Mouse (Mus musculus) forebrain, embryonic 16.5 days (tissue): ENCODE measurements around the gene Fkbp1b. TPM values are rescaled to one million over a fixed set of nuclear protein-coding genes. Genes with fewer than 3 reads are reported as not detected.
"Not testable (repeated sequence)": the region's sequence is repeated elsewhere in the genome, so short reads cannot be mapped to it uniquely, and the experiment has no call there.

Source experiments
- ATAC-seq: fragments of 200-750 bp; cut with Nextera tagmentation; 2 replicates; pipeline ENCODE4 v1.8.0; 2017; ENCODE audit warnings: mild to moderate bottlenecking, moderate library complexity
- H3K27ac ChIP-seq: fragments of 300-500 bp; sonication (generic); 2 replicates; pipeline ENCODE4 v1.5.1; 2014; ENCODE audit warnings: low read length, control low read depth
- H3K27me3 ChIP-seq: fragments of 300-500 bp; sonication (generic); replicated peaks from 2 replicates; pipeline ENCODE4 v1.6.1; 2014; ENCODE audit warnings: low read length; ENCODE audit not compliant: control insufficient read depth, insufficient read depth
- H3K36me3 ChIP-seq: fragments of 300-500 bp; sonication (generic); 2 replicates; pipeline ENCODE4 v1.6.1; 2014; ENCODE audit not compliant: control insufficient read depth, insufficient read depth
- H3K4me1 ChIP-seq: fragments of 300-500 bp; sonication (generic); replicated peaks from 2 replicates; pipeline ENCODE4 v1.6.1; 2014; ENCODE audit warnings: low read length; ENCODE audit not compliant: control insufficient read depth, insufficient read depth
- H3K4me2 ChIP-seq: fragments of 300-500 bp; sonication (generic); 2 replicates; pipeline ENCODE4 v1.6.1; 2014; ENCODE audit warnings: mild to moderate bottlenecking, low read length, control low read depth
- H3K4me3 ChIP-seq: fragments of 300-500 bp; sonication (generic); replicated peaks from 2 replicates; pipeline ENCODE4 v1.5.1; 2014; ENCODE audit warnings: mild to moderate bottlenecking, low read length, control low read depth
- H3K9ac ChIP-seq: fragments of 300-500 bp; sonication (generic); replicated peaks from 2 replicates; pipeline ENCODE4 v1.6.1; 2014; ENCODE audit warnings: low read depth, low read length, control low read depth
- H3K9me3 ChIP-seq: fragments of 300-500 bp; sonication (generic); 2 replicates; pipeline ENCODE4 v1.6.1; 2016; ENCODE audit warnings: low read length; ENCODE audit not compliant: control insufficient read depth
- WGBS: fragments of 180-500 bp; shearing (Covaris S2); extraction: QIAGEN DNeasy Blood & Tissue Kit; methylation state at CpG from one replicate; pipeline ENCODE4 v1.1.7; 2014; 5-methylcytosine and 5-hydroxymethylcytosine counted together
- polyA plus RNA-seq: library from polyadenylated mRNA; unstranded; fragments of >200 nt; fragmentation: Nextera tagmentation; extraction: Ambion mirVana; gene quantifications from 2 replicates; pipeline ENCODE4 v1.2.1, GENCODE M21; 2015

Gene Fkbp1b
- polyA plus RNA-seq, 1 experiment from 2014 or later, result 25.5 TPM

DNA sequence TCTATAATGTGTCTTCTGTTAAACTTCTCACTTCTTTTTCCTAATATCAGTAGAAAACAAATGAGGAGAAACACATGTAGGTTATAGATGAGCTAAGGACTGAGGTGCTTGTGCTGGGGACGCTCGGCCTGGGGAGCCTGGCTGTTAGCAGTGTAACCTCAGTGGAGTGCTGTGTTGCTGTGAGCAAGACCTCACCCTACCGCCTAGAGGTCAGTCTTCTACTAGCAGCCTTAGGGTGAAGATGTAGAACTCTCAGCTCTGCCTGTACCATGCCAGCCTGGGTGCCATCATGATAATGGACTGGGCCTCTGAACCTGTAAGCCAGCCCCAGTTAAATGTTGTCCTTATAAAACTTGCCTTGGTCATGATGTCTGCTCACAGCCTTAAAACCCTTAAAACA lies 14.1 kb downstream of the Fkbp1b start:
- Histone ChIP-seq H3K9ac (no peak overlapping the region), H3K9me3 (no peaks in the 10 kb centered on the region), H3K27me3 (no peaks in the 10 kb centered on the region), H3K4me2 (no peak overlapping the region), H3K36me3 (peaks cover 15% of the 10 kb centered on the region), H3K27ac (no peak overlapping the region), H3K4me3 (no peak overlapping the region), H3K4me1 (no peaks in the 10 kb centered on the region)
- 73% methylated on average over 3 of the region's 3 CpGs for WGBS
- ATAC-seq, result no peak

DNA sequence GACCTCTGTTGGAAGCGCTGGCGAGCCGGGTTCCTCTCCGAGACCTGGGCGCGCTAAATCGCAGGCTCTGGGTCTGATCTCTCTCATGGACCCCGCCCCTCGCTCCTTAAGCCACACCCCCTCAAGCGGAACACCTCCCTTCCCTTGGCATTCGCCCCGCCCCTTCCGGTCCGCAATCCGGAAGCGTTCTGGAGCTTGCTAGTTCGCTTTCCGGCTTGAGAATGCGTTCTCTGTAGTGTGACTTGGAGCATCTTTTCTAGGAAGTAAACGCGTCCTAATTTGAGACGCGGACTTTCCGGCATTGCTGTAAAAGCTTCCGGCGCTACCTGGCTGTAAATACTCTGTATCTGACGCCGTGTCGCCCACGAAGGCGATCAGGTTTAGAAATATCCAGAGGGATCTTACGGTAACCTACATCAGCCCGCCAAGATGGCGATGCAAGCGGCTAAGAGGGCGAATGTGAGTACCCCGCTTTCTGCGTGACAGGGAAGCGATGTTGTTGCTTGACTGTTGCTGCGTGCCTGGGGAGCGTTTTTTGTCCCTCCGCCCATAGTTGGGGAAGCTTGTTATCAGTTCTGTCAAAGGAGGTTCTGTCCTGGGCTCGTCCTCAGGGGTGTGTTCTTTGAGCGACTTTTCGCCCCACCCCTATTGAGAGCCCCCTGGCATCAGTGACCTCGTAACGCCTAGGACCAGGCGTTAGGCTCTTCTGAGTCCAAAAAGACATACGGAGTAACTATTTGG lies 23.9 kb downstream of the Fkbp1b start, which contains the start of gene Sf3b6:
TSS of gene Sf3b6 (plus strand) at position 184 of the 741 bp plus-strand sequence.
- peak within 1 kb of the TSS; percentile 98 for H3K4me2 ChIP-seq
- peak within 1 kb of the TSS; percentile 75 for H3K9ac ChIP-seq
- peaks cover 10% of the 10 kb centered on the region; the same call in 1 of the 2 replicates for H3K36me3 ChIP-seq
- no peaks in the 10 kb centered on the region for H3K27me3 ChIP-seq
- under 1% methylated on average over 49 of the region's 49 CpGs for WGBS
- peak; percentile 99 for ATAC-seq
- H3K9me3 ChIP-seq, result no peaks in the 10 kb centered on the region
- H3K27ac ChIP-seq, result peak within 1 kb of the TSS; percentile 77
- peaks cover 19% of the 10 kb centered on the region for H3K4me1 ChIP-seq
- peak within 1 kb of the TSS; percentile 85 for H3K4me3 ChIP-seq

DNA sequence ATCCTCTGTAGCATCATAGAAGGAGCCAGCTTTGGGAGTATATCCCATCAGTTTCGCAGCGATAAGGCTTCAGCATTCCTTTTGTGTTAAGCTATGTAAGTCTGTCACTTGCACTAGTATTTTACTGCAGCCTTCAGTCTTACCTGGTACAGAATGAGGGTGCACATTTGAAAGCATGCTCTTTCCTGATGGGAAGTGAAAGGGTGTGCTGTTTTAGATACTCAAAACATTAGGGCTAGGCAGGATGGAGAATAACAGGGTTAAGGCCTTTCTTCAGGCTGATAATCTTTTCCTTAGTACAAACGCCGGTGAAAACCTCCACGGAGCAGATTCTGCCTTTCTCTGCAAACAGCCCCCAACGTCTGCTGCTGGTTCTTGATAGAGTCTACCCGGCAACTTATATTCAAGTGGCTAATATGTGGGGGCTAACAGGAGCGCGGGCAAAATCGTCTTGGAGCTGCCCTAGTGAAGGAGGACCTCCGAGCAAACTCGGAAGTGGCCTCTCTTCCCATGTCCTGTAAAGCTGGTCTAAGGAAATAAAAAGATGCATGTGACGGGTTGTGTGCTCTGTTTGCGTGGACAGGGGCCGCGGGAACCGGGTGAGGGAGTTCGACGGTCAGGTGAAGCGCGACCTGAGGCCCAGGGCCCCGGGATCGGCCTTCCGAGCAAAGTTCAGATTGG lies 24.6 kb downstream of the Fkbp1b start:
- Histone ChIP-seq H3K36me3 (peaks cover 6% of the 10 kb centered on the region; the same call in 1 of the 2 replicates), H3K27ac (peak overlapping the region; percentile 77), H3K4me2 (peak overlapping the region; percentile 98), H3K4me3 (peak overlapping the region; percentile 85), H3K27me3 (no peaks in the 10 kb centered on the region), H3K9ac (peak overlapping the region; percentile 75), H3K9me3 (no peaks in the 10 kb centered on the region), H3K4me1 (peaks cover 19% of the 10 kb centered on the region)
- ATAC-seq, result peak; percentile 64
- WGBS, result 8% methylated on average over 24 of the region's 24 CpGs

DNA sequence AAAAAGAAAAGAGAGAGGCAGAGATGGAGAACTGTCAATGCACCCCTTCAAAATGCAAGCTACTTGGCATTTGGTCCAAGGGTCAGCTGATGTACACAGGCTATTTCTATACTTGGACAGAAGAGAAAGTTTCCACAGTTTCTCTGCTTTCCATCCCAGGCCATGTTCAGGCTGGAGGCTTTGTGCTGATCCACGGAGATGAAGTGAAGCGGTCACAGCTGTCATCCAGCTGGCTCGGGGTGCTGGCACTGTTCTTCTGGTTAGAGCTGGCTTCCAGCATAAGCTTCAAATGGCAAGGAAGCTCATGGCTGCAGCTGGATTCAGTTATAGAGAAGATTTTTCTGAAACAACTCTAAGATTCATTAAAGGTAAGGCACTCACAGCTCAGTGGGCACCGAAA lies 27.8 kb downstream of the Fkbp1b start:
- H3K9me3 ChIP-seq, result no peaks in the 10 kb centered on the region

DNA sequence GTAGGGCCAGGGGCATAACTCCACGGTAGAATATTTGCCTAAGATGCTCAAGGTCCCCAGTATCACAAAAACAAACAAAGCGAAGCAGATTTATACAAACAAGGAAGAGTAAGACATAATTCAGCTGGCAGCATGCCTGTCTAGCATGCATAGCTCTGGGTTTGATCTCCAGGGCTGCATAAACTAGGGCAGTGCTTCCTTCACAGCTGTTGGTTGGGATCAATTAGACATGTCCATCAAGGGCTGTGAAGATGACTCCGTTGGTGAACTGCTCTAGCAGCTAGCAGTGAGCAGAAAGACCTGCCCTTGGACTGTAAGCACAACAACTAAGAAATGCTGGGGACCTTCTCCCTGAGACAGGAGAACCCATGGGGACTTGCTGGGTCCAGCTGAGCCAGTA lies 29.7 kb downstream of the Fkbp1b start:
- Histone ChIP-seq H3K36me3 (no peaks in the 10 kb centered on the region), H3K4me3 (no peak overlapping the region), H3K4me2 (no peak overlapping the region), H3K4me1 (peaks cover 4% of the 10 kb centered on the region; the same call in 1 of the 2 replicates), H3K9ac (no peak overlapping the region), H3K27ac (no peak overlapping the region), H3K27me3 (no peaks in the 10 kb centered on the region), H3K9me3 (no peaks in the 10 kb centered on the region)
- 77% methylated on average over 3 of the region's 3 CpGs for WGBS
- ATAC-seq, result no peak

More for the DNA sequence above, 27.8 kb downstream of the Fkbp1b start:
- no peak overlapping the region for H3K4me3 ChIP-seq
- H3K36me3 ChIP-seq, result no peaks in the 10 kb centered on the region
- ATAC-seq, result no peak
- no peaks in the 10 kb centered on the region for H3K27me3 ChIP-seq
- H3K4me2 ChIP-seq, result no peak overlapping the region
- H3K27ac ChIP-seq, result no peak overlapping the region
- no peak overlapping the region for H3K9ac ChIP-seq
- H3K4me1 ChIP-seq, result peaks cover 11% of the 10 kb centered on the region
- 81% methylated on average over 4 of the region's 4 CpGs for WGBS

DNA sequence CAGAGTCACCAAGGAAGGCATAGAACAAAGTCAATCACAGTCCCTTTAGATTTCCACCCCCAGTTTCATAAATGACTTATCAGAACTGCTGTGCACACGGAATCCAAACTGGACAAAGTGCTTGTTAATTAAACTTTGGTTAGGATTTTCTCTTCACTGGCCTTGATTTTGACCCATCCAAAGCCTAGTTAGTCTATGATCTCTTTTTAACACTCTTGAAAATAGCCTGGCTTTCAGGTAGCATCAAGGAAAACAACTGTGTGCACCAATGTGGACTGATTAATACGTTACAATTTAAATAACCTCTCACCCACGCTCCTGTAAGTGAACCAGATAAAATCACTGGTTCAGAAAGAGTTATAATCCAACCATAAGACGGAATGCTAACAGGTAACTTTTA lies 30.4 kb downstream of the Fkbp1b start:
- Histone ChIP-seq H3K9me3 (no peaks in the 10 kb centered on the region), H3K36me3 (no peaks in the 10 kb centered on the region), H3K27ac (no peak overlapping the region), H3K9ac (no peak overlapping the region), H3K4me1 (no peaks in the 10 kb centered on the region), H3K27me3 (no peaks in the 10 kb centered on the region), H3K4me2 (no peak overlapping the region), H3K4me3 (no peak overlapping the region)
- no peak for ATAC-seq
- WGBS, result 79% methylated on average over 4 of the region's 4 CpGs

DNA sequence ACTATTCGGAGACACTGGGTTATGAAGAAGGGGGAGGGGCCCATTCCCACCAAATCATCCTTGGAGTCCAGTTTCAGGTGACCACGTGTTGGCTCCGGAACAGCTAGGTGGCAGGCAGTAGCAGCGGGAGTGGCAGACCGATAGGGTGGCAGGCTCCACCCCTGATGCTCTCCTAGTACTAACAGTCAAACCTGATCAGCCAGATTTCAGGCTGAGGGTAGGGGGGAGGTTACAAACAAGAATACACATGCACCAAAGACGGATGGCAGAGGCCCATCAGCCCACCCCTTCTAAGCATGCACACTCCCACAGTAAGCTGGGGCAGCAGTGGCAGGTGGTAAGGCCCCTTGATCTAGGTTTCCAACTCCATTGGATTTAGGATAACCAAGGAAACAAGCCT lies 43.9 kb downstream of the Fkbp1b start:
- not testable (repeated sequence) for H3K27ac ChIP-seq, H3K4me3 ChIP-seq, H3K9ac ChIP-seq, H3K9me3 ChIP-seq, H3K4me2 ChIP-seq, H3K36me3 ChIP-seq, H3K27me3 ChIP-seq, H3K4me1 ChIP-seq, ATAC-seq
- 77% methylated on average over 6 of the region's 6 CpGs for WGBS

DNA sequence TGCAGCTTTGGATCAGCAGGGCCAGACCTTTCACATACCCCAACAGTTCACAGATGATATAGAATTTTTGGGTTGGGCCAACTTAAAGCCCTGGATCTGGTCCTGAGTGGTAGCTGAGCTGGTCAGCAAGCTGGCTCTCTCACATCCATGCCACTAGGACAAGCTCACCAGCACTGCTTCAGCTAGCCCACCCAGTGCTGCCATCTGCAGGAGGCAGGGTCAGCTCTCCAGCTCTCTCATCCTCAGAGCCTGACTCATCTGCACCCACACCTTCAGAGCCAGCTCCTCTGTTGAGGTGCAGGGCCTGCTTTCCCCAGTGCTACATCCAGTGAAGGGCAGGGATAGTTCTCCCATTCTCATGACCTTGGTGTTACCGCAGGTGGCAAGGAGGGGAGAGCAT lies 47.7 kb downstream of the Fkbp1b start:
- no peaks in the 10 kb centered on the region for H3K4me1 ChIP-seq
- no peaks in the 10 kb centered on the region for H3K36me3 ChIP-seq
- H3K9me3 ChIP-seq, result no peaks in the 10 kb centered on the region
- H3K9ac ChIP-seq, result no peak overlapping the region
- 70% methylated on average over 1 of the region's 1 CpGs for WGBS
- H3K27ac ChIP-seq, result no peak overlapping the region
- H3K4me3 ChIP-seq, result no peak overlapping the region
- ATAC-seq, result no peak
- no peak overlapping the region for H3K4me2 ChIP-seq
- H3K27me3 ChIP-seq, result no peaks in the 10 kb centered on the region

DNA sequence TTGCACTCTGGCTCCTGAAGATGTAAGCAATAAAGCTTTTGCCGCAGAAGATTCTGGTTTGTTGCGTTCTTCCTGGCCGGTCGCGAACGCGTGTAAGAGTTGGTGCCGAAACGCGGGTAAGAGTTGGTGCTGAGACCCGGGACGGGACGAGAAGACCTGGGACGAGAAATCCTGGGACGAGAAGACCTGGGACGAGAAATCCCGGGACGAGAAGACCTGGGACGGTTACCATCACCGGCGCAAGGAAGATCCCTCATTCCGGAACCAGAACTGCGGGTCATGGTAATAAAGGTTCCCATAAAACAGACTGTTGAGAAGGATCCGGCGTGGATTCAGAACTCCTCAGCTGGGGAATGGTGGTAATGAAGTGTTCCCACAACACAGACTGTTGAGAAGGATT lies 53.3 kb downstream of the Fkbp1b start:
- H3K4me3 ChIP-seq, H3K36me3 ChIP-seq, ATAC-seq, H3K27ac ChIP-seq, H3K9ac ChIP-seq, H3K4me2 ChIP-seq, H3K27me3 ChIP-seq, H3K4me1 ChIP-seq, H3K9me3 ChIP-seq: not testable (repeated sequence)
- 93% methylated on average over 25 of the region's 25 CpGs for WGBS
